Mouse (Mus musculus) heart, adult 2 months (tissue): ENCODE measurements around the gene Maml3.

Experiments used
- CTCF ChIP-seq: fragments of 200-600 bp; IDR thresholded peaks from 2 replicates; pipeline ENCODE4 v1.8.1; 2022; ENCODE audit warnings: antibody characterized with exemption, mild to moderate bottlenecking, moderate library complexity
- POLR2A ChIP-seq: fragments of 200-500 bp; IDR thresholded peaks from 2 replicates; pipeline ENCODE4 v1.6.1; 2011; ENCODE audit warnings: mild to moderate bottlenecking, low read depth, low read length, control low read depth; ENCODE audit not compliant: insufficient read depth

DNA sequence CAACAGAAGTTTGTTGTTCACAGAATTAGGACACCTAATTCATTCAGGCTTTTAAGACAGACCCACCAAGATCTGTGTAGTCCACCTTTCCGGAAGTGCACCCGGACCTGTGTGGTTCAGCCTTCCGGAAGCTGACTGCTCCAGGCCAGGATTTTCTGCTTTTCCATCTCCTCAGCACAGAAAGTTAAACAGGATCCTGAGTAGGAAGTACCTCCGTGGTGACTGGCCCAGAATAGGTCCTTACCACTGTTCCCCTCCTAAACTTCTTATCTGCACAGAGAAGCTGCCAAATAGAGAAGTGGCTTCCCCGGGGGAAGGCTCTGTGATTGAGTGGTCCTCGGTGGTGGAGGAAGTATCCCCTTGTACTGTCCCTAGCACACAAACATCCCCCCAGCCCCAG is 442.3 kb downstream of the Maml3 start:
- TF ChIP-seq CTCF (no peak), POLR2A (no peak)
